Mouse (Mus musculus): ENCODE results near the gene Mzf1.

Mzf1 gene

DNA sequence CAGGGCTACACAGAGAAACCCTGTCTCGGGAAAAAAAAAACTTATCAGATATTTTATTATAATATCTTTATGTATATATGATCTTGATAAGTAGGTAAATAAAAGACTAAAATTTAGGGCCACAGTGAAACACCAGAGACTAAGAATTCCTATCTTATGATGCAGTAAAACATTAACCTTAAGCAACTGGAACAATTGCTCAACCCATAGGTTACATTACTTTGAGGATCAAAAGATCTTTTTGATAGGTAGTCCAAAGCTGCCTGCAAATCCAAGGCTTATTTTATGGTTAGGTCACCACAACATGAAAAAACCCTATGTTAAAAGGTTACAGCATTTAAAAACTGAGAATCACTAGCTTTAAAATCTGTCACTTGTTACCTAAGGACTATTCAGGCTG lies 53.0 kb downstream of the Mzf1 start:
- DNase-seq: no peak

DNA sequence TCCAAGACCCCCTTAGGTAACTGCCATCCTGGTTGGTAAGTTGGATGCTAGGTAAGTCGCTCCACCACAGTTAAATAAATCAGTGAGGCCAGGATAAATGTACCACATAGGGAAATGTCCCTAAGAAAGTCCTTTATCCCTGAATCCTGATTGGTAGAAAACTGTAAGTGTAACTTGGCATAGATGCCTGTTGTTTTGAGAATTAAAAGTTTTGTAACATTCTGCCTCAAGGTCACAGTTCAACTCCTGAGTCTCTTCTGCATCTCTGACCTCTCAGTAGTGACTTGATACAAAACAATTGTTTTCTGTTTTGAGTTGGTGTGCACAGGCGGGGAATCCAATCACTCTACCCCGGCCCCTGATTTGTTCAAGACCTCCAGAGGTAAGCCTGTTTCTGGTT lies 55.7 kb downstream of the Mzf1 start, which contains the start of gene Trim28:
Gene Trim28, plus strand, starts transcription at position 264 of the 400 bp plus-strand sequence.
- no peak for DNase-seq

DNA sequence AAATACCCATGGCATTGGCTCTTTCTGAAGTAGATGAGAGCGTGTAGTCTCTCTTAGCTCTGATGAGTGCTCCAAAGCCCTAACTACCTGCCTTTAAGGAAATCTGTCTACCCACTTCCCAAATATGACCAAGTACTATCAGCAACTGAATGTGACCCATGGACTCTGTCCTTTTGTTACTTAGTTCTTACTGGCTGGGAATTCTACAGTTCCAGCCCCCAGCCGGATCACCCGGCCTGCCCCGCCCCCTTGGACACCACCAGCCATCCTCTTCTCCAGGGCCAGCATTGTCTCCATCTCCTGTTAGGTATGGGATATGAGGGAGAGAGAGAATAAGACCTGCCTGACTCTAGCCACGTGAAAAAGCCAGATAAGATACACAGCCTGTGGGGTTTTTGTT lies 56.5 kb downstream of the Mzf1 start, which contains the start of gene Slc27a5:
Gene Slc27a5, minus strand, starts transcription at position 140 of the 400 bp plus-strand sequence.
- no peak for DNase-seq

DNA sequence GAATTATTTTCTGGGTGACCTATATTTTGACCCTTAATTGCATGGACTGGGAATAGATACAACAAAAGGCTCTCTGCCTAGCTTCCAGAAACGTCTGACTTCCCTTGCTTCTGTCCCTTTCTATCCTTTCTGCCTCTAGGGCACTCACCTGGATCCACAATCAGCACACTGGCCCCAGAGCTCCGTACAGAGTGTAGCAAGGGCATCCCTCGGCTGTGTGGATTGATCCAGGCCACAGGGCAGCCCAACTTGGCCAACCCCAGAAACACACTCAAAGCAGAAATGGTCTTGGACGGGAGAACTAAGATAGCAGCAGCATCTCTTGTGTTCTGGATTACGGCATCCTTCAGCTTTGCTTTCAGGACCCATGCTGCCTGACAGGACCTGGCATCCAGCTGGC lies 57.3 kb downstream of the Mzf1 start:
- DNase-seq: no peak

DNA sequence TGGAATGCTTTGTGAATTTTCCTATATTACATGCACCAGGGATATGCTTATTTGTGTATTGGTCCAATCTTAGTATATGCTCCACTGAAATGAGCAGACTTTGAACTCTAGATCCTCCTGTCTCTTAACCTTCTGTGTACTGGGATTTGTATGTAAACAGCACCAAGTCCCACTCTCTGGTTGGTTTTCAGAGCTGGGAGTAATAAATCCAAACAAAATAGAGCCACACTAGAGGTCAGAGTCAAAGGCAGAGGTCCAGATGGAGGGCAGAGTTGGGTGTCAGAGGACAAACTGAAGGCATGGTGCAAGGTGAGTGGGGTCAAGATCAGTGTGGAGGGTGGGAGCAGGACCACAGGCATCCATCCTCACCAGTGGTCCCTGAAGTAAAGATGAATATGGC lies 58.7 kb downstream of the Mzf1 start:
- no peak for DNase-seq

DNA sequence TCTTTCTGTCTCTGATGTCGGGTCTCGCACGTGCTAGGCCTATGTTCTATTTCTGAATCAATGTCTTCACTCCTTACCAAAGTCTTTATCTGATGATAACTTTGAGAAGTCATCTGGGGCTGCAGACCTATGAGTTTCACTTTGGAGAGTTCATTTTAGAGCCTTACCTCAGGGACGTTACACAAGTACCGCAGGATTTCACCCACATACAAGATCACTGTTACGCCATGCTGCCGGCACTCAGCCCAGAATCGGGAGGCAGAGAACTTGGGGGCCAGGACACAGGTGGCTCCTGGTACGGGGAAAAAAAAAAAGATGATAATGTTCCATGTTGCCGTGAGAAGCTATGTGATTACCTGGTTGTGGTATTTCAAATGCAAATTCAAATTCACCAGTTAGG lies 61.4 kb downstream of the Mzf1 start:
- DNase-seq: no peak

Measured in cerebellum, postnatal 10 days (tissue).